Mouse (Mus musculus) lung, adult 2 months (tissue): Measurements from ENCODE around the gene Zdhhc7.

Experiments
- CTCF ChIP-seq: fragments of 200-500 bp; IDR thresholded peaks from 2 replicates; pipeline ENCODE4 v1.5.1; 2011; ENCODE audit warnings: mild to moderate bottlenecking, low read length, control low read depth; ENCODE audit not compliant: insufficient read depth
- POLR2A ChIP-seq: fragments of 200-500 bp; IDR thresholded peaks from 2 replicates; pipeline ENCODE4 v1.6.1; 2011; ENCODE audit warnings: low read depth, mild to moderate bottlenecking, control low read depth, low read length, borderline replicate concordance; ENCODE audit errors: extremely low read depth

DNA sequence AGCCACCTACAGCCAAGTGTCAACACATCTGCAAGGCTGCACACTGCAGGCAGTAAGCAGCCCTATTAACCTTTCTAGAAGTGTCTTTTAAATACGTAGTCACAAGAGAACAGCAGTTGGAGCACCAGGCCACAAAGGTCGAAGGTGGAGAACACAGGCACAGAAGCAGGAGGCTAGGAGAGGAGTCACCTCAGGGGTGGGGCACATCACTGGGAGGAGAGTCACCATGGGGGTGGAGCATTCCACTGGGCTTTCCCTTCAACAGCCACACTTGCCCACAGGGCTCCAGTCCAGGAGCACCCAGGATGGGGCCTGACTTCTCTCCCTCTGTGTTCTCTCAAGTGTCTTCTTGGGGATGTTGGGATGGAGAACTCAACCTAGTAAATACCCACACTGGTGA lies 4.8 kb downstream of the Zdhhc7 start:
- TF ChIP-seq POLR2A (no peak), CTCF (no peak)
